Mouse (Mus musculus): ENCODE results near the gene Edn3. TPM values are rescaled to one million over a fixed set of nuclear protein-coding genes. Genes with fewer than 3 reads are reported as not detected.

The Edn3 gene
- polyA plus RNA-seq (2015; fragmentation: Nextera tagmentation; extraction: Ambion mirVana) = 3.7 and 5.2 TPM in 2 replicates

DNA sequence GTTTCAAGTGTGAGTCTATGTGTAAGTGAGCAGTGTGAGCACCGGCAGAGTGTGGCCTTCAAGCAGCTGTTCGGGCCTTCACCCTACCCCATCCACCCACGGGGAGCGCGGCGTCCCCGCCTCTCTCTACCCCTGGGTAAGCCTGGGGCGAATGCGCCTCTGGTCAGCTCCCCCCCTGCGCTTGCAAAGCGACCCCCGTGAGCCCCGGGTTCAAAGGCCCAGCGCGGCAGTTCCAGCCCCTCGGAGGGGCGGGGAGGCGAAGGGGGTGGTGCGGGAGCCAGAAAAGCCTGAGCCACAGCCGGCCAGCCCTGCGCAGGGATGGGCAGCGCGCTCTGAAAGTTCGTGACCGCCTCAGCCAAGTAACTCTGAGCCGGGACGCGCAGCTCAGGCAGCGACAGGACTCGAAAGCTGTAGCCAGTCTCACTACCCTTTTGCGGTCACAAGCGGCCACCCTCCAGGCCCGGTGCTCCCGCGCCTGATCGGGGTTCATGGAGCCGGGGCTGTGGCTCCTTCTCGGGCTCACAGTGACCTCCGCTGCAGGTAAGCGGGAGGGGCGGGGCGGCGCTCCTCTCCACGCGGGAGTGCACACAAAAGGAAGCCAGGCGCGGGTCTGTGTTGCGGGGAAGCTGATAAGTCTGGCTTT is at the start of gene Edn3:
TSS of gene Edn3 (plus strand) at position 141 of the 643 bp plus-strand sequence.
- no peaks in the 10 kb centered on the region for H3K36me3 ChIP-seq (ENCODE audit: control insufficient read depth, insufficient read depth)
- under 1% methylated on average over 48 of the region's 48 CpGs for WGBS
- H3K9me3 ChIP-seq (ENCODE audit: control insufficient read depth, low read length) = no peaks in the 10 kb centered on the region
- H3K4me2 ChIP-seq (ENCODE audit: low read length) = peak within 1 kb of the TSS; percentile 58
- H3K4me3 ChIP-seq (replicated peaks; ENCODE audit: low read length) = peak within 1 kb of the TSS; percentile 37
- peaks cover 6% of the 10 kb centered on the region for H3K4me1 ChIP-seq (replicated peaks; ENCODE audit: control insufficient read depth, insufficient read depth, low read length)
- ATAC-seq = no peak
- no peak within 1 kb of the TSS for H3K27ac ChIP-seq (ENCODE audit: low read length)
- H3K9ac ChIP-seq (replicated peaks; ENCODE audit: low read depth, low read length) = peak within 1 kb of the TSS; percentile 29; the same call in 1 of the 2 replicates
- 0 out of 2 replicates have a peak, but pooled peaks cover 2% of the 10 kb centered on the region for H3K27me3 ChIP-seq (replicated peaks; ENCODE audit: control insufficient read depth, insufficient read depth, low read length)

- Histone ChIP-seq H3K36me3 (ENCODE audit: control insufficient read depth, insufficient read depth) (no peaks in the 10 kb centered on the region), H3K27ac (ENCODE audit: low read length) (no peak overlapping the region), H3K9ac (replicated peaks; ENCODE audit: low read depth, low read length) (no peak overlapping the region), H3K27me3 (replicated peaks; ENCODE audit: control insufficient read depth, insufficient read depth, low read length) (no peaks in the 10 kb centered on the region), H3K4me3 (replicated peaks; ENCODE audit: low read length) (no peak overlapping the region), H3K4me2 (ENCODE audit: low read length) (no peak overlapping the region), H3K9me3 (ENCODE audit: control insufficient read depth, low read length) (no peaks in the 10 kb centered on the region), H3K4me1 (replicated peaks; ENCODE audit: control insufficient read depth, insufficient read depth, low read length) (no peaks in the 10 kb centered on the region)
- 95% methylated on average over 1 of the region's 1 CpGs for WGBS
- ATAC-seq = no peak
These were observed 48.4 kb upstream of the Edn3 start for GRCm38 (mm10) chr2:174712043-174712442.

- Histone ChIP-seq H3K4me2 (ENCODE audit: low read length) (no peak overlapping the region), H3K4me1 (replicated peaks; ENCODE audit: control insufficient read depth, insufficient read depth, low read length) (no peaks in the 10 kb centered on the region), H3K27ac (ENCODE audit: low read length) (no peak overlapping the region), H3K4me3 (replicated peaks; ENCODE audit: low read length) (no peak overlapping the region), H3K9me3 (ENCODE audit: control insufficient read depth, low read length) (no peaks in the 10 kb centered on the region), H3K36me3 (ENCODE audit: control insufficient read depth, insufficient read depth) (no peaks in the 10 kb centered on the region), H3K27me3 (replicated peaks; ENCODE audit: control insufficient read depth, insufficient read depth, low read length) (no peaks in the 10 kb centered on the region), H3K9ac (replicated peaks; ENCODE audit: low read depth, low read length) (no peak overlapping the region)
- ATAC-seq = no peak
These were observed 44.5 kb upstream of the Edn3 start for GRCm38 (mm10) chr2:174715938-174716337.

GRCm38 (mm10) chr2:174717857-174718256 is 42.6 kb upstream of the Edn3 start:
- 77% methylated on average over 4 of the region's 4 CpGs for WGBS
- no peak for ATAC-seq
- H3K4me3 ChIP-seq (replicated peaks; ENCODE audit: low read length) = no peak overlapping the region
- H3K27ac ChIP-seq (ENCODE audit: low read length) = no peak overlapping the region
- no peaks in the 10 kb centered on the region for H3K4me1 ChIP-seq (replicated peaks; ENCODE audit: control insufficient read depth, insufficient read depth, low read length)
- H3K36me3 ChIP-seq (ENCODE audit: control insufficient read depth, insufficient read depth) = no peaks in the 10 kb centered on the region
- no peak overlapping the region for H3K4me2 ChIP-seq (ENCODE audit: low read length)
- no peak overlapping the region for H3K9ac ChIP-seq (replicated peaks; ENCODE audit: low read depth, low read length)
- H3K27me3 ChIP-seq (replicated peaks; ENCODE audit: control insufficient read depth, insufficient read depth, low read length) = no peaks in the 10 kb centered on the region
- H3K9me3 ChIP-seq (ENCODE audit: control insufficient read depth, low read length) = no peaks in the 10 kb centered on the region

DNA sequence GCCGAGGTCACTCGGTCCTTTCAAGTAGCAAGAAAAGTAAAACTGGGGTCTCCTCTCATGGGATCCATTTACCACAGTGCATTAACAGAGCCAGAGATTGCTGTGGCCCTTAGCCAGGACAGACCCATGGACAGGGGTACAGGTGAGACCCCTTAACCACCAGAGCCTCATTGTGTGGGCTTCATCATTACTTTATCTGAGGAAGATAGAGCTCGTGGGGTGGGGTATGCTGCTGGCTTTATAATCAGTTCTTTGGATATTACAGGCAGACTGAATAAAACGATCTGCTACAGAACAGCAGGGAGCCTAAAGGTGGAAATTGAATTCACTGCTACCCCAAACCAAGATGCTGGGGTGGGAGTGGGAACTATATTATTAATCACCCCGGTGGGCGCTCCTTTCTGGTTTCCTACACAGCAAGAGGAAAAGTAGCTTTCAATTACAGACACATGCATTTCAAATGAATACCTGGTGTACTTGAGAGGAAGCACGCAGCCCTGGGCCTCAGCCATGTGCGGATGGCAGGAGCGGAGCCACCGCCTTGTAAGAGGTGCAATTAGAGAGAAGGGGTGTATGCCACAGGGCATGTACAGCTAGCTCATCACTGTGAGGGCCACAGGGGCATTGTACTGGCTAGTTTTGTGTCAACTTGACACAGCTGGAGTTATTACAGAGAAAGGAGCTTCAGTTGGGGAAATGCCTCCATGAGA is 33.1 kb upstream of the Edn3 start:
- no peaks in the 10 kb centered on the region for H3K4me1 ChIP-seq (replicated peaks; ENCODE audit: control insufficient read depth, insufficient read depth, low read length)
- WGBS = 49% methylated on average over 10 of the region's 10 CpGs
- no peaks in the 10 kb centered on the region for H3K27me3 ChIP-seq (replicated peaks; ENCODE audit: control insufficient read depth, insufficient read depth, low read length)
- no peak overlapping the region for H3K27ac ChIP-seq (ENCODE audit: low read length)
- H3K9me3 ChIP-seq (ENCODE audit: control insufficient read depth, low read length) = no peaks in the 10 kb centered on the region
- H3K4me3 ChIP-seq (replicated peaks; ENCODE audit: low read length) = no peak overlapping the region
- no peak overlapping the region for H3K9ac ChIP-seq (replicated peaks; ENCODE audit: low read depth, low read length)
- H3K4me2 ChIP-seq (ENCODE audit: low read length) = no peak overlapping the region
- H3K36me3 ChIP-seq (ENCODE audit: control insufficient read depth, insufficient read depth) = no peaks in the 10 kb centered on the region
- ATAC-seq = no peak

- ATAC-seq = no peak
- Histone ChIP-seq H3K9me3 (ENCODE audit: control insufficient read depth, low read length) (no peaks in the 10 kb centered on the region), H3K4me2 (ENCODE audit: low read length) (no peak overlapping the region), H3K4me1 (replicated peaks; ENCODE audit: control insufficient read depth, insufficient read depth, low read length) (no peaks in the 10 kb centered on the region), H3K27ac (ENCODE audit: low read length) (no peak overlapping the region), H3K36me3 (ENCODE audit: control insufficient read depth, insufficient read depth) (no peaks in the 10 kb centered on the region), H3K27me3 (replicated peaks; ENCODE audit: control insufficient read depth, insufficient read depth, low read length) (no peaks in the 10 kb centered on the region), H3K9ac (replicated peaks; ENCODE audit: low read depth, low read length) (no peak overlapping the region), H3K4me3 (replicated peaks; ENCODE audit: low read length) (no peak overlapping the region)
- WGBS = 92% methylated on average over 5 of the region's 5 CpGs
These were observed 28.5 kb upstream of the Edn3 start for GRCm38 (mm10) chr2:174731939-174732338.

DNA sequence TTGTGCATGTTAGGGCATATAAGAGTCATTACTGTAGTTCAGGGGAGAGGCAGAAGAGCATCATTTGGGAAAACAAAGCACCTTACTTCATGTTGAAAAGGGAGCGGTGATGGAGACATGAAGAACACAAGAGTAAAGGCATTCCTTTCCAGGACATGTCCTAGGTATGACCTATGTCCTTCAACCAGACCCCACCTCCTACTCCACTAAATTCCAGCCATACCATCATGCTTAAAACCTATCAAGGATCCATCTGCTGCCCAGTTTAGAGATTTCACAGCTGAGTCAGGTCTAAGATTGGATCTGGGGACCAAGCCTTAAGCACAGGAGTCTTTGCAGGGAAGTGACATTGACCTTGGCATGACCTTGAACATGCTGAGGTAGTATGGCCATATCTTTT is 25.1 kb upstream of the Edn3 start:
- no peaks in the 10 kb centered on the region for H3K4me1 ChIP-seq (replicated peaks; ENCODE audit: control insufficient read depth, insufficient read depth, low read length)
- ATAC-seq = no peak
- no peak overlapping the region for H3K4me3 ChIP-seq (replicated peaks; ENCODE audit: low read length)
- no peak overlapping the region for H3K4me2 ChIP-seq (ENCODE audit: low read length)
- no peak overlapping the region for H3K27ac ChIP-seq (ENCODE audit: low read length)
- no peaks in the 10 kb centered on the region for H3K9me3 ChIP-seq (ENCODE audit: control insufficient read depth, low read length)
- H3K27me3 ChIP-seq (replicated peaks; ENCODE audit: control insufficient read depth, insufficient read depth, low read length) = no peaks in the 10 kb centered on the region
- H3K36me3 ChIP-seq (ENCODE audit: control insufficient read depth, insufficient read depth) = no peaks in the 10 kb centered on the region
- H3K9ac ChIP-seq (replicated peaks; ENCODE audit: low read depth, low read length) = no peak overlapping the region
- 95% methylated on average over 1 of the region's 1 CpGs for WGBS

DNA sequence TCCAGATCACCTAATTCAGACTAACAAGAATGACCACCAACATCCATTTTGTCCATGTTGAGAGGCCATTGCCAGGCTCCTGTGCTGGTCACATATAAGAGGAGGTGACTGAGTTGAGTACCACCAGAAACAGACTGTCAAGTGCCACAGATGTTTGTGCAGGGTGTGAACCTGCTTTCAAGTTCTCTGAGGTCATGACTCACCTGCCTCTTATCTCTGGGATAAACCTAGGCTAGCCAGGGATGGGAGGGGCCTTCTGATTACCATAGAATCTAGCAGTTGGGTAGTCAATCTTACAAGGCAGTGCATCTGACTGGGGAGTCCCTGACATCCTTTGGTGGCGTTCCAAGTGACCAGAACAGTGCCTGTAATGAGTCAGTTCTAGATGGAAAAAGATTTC is 13.2 kb upstream of the Edn3 start:
- H3K4me3 ChIP-seq (replicated peaks; ENCODE audit: low read length) = no peak overlapping the region
- H3K4me1 ChIP-seq (replicated peaks; ENCODE audit: control insufficient read depth, insufficient read depth, low read length) = no peaks in the 10 kb centered on the region
- no peak overlapping the region for H3K4me2 ChIP-seq (ENCODE audit: low read length)
- H3K9me3 ChIP-seq (ENCODE audit: control insufficient read depth, low read length) = no peaks in the 10 kb centered on the region
- H3K36me3 ChIP-seq (ENCODE audit: control insufficient read depth, insufficient read depth) = no peaks in the 10 kb centered on the region
- H3K27ac ChIP-seq (ENCODE audit: low read length) = no peak overlapping the region
- no peak for ATAC-seq
- no peak overlapping the region for H3K9ac ChIP-seq (replicated peaks; ENCODE audit: low read depth, low read length)
- 70% methylated on average over 1 of the region's 1 CpGs for WGBS
- no peaks in the 10 kb centered on the region for H3K27me3 ChIP-seq (replicated peaks; ENCODE audit: control insufficient read depth, insufficient read depth, low read length)

- Histone ChIP-seq H3K4me3 (replicated peaks; ENCODE audit: low read length) (no peak overlapping the region), H3K36me3 (ENCODE audit: control insufficient read depth, insufficient read depth) (no peaks in the 10 kb centered on the region), H3K4me1 (replicated peaks; ENCODE audit: control insufficient read depth, insufficient read depth, low read length) (no peaks in the 10 kb centered on the region), H3K9ac (replicated peaks; ENCODE audit: low read depth, low read length) (no peak overlapping the region), H3K27ac (ENCODE audit: low read length) (no peak overlapping the region), H3K4me2 (ENCODE audit: low read length) (no peak overlapping the region), H3K9me3 (ENCODE audit: control insufficient read depth, low read length) (no peaks in the 10 kb centered on the region), H3K27me3 (replicated peaks; ENCODE audit: control insufficient read depth, insufficient read depth, low read length) (no peaks in the 10 kb centered on the region)
- no peak for ATAC-seq
- WGBS = 84% methylated on average over 8 of the region's 8 CpGs
These were observed 12.0 kb upstream of the Edn3 start for GRCm38 (mm10) chr2:174748381-174748780.
